Mouse (Mus musculus): ENCODE data around the gene Gal3st1.
A peak's percentile ranks its signal among the peaks of the same experiment; 100 is the strongest.
"Not testable (repeated sequence)": the region's sequence is repeated elsewhere in the genome, so short reads cannot be mapped to it uniquely, and the experiment has no call there.

The Gal3st1 gene

GRCm38 (mm10) chr11:3983863-3984745 is 668 bp downstream of the Gal3st1 start:
- DNase-seq, result no peak

- DNase-seq, result no peak
These were observed 6.3 kb downstream of the Gal3st1 start for GRCm38 (mm10) chr11:3989748-3990147.

- no peak for DNase-seq
These were observed 9.7 kb downstream of the Gal3st1 start for GRCm38 (mm10) chr11:3993132-3993531.

GRCm38 (mm10) chr11:3993914-3994313 is 10.5 kb downstream of the Gal3st1 start:
- no peak for DNase-seq

GRCm38 (mm10) chr11:3995511-3995910 is 12.1 kb downstream of the Gal3st1 start:
- DNase-seq, result no peak

GRCm38 (mm10) chr11:3996840-3997239 is 13.4 kb downstream of the Gal3st1 start:
- no peak for DNase-seq

GRCm38 (mm10) chr11:3997978-3998720 is 14.7 kb downstream of the Gal3st1 start:
- no peak for DNase-seq

- no peak for DNase-seq
These were observed 16.1 kb downstream of the Gal3st1 start for GRCm38 (mm10) chr11:3999547-3999946.

GRCm38 (mm10) chr11:4001603-4002002 is 18.2 kb downstream of the Gal3st1 start:
- peak; percentile 30 for DNase-seq

- DNase-seq, result peak; percentile 37
These were observed 21.9 kb downstream of the Gal3st1 start for GRCm38 (mm10) chr11:4005220-4005805.

GRCm38 (mm10) chr11:4006462-4006861 is 23.0 kb downstream of the Gal3st1 start:
- DNase-seq, result no peak

- DNase-seq, result no peak
These were observed 29.2 kb downstream of the Gal3st1 start for GRCm38 (mm10) chr11:4012616-4013015.

- DNase-seq, result not testable (repeated sequence)
These were observed 32.4 kb downstream of the Gal3st1 start for GRCm38 (mm10) chr11:4015796-4016195.

GRCm38 (mm10) chr11:4022111-4022510 is 38.7 kb downstream of the Gal3st1 start:
- DNase-seq, result not testable (repeated sequence)

- no peak for DNase-seq
These were observed 39.9 kb downstream of the Gal3st1 start for GRCm38 (mm10) chr11:4023321-4023720.

GRCm38 (mm10) chr11:4027066-4027465 is 43.6 kb downstream of the Gal3st1 start:
- DNase-seq, result no peak

- peak; percentile 24 for DNase-seq
These were observed 44.3 kb downstream of the Gal3st1 start for GRCm38 (mm10) chr11:4027561-4028334.

GRCm38 (mm10) chr11:4029343-4029742 is 45.9 kb downstream of the Gal3st1 start:
- DNase-seq, result no peak

GRCm38 (mm10) chr11:4031126-4031941 is 47.9 kb downstream of the Gal3st1 start, which contains the start of gene Sec14l4:
TSS of gene Sec14l4 (plus strand) at chr11:4031462.
- no peak for DNase-seq

- no peak for DNase-seq
These were observed 48.5 kb downstream of the Gal3st1 start for GRCm38 (mm10) chr11:4031961-4032360.

GRCm38 (mm10) chr11:4033471-4033870 is 50.0 kb downstream of the Gal3st1 start:
- DNase-seq, result no peak

- no peak for DNase-seq
These were observed 50.7 kb downstream of the Gal3st1 start for GRCm38 (mm10) chr11:4034169-4034568.
